ENCODE assay signal across 8 mouse cellular contexts in the genomic region with DNA sequence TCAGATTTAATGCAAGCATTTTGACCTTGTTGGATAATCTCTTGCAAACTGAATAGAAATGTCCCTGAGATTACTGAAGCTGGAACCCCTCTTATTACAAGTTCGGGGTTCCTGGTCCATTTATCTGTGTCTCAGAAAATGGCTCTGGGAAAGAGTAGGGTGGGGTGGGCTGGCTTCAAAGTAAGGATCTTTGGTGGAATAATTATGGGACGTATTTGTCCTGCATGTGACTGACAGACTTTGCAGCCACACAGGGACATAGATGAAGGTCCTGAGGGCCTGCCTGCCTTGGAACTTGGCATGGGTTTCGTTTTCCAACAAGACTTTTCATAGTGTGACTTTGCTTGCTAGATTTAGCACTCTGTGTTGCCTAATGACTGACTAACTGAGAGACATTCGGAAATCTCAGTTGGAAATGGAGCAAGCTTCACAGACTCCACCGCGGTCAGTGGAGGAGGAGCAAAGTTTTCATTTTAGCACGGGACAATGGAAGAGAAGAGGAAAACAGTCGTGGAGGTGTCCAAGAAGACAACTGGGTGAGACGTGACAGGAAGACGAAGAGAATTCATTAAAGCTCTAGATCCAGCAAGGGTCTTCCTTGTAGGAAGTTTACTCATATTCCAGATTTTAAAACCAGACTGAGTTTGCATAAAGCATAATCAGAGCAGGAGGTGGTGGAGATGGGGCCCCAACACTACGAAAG. TPM values are rescaled to one million over a fixed set of nuclear protein-coding genes. Genes with fewer than 3 reads are reported as not detected.
DNase-seq lines count a peak whose midpoint lies in the region; ATAC-seq and TF ChIP-seq lines count a peak whose summit lies in the region.
"Had no signal": no experiment of that assay in that cellular context is flagged by ENCODE, and none has a peak within 500 bp of the region (broad histone marks: within the 10 kb centered on the region; RNA-seq: fewer than 3 reads in every experiment).

No protein-coding gene starts in this region.

- H3K4me2 ChIP-seq in lung, embryonic 16.5 days (ENCODE audit: low read depth, low read length) = peak overlapping the region; percentile 84
- H3K4me2 ChIP-seq in forebrain, embryonic 15.5 days (replicated peaks) = peak overlapping the region; percentile 57
- peak overlapping the region; percentile 98 for H3K4me2 ChIP-seq in limb, embryonic 15.5 days
- peak overlapping the region; percentile 90 for H3K4me2 ChIP-seq in stomach, postnatal 0 days (replicated peaks; ENCODE audit: low read depth)

- peak overlapping the region; percentile 71 for H3K9ac ChIP-seq in lung, embryonic 16.5 days (ENCODE audit: low read length)
- peak overlapping the region; percentile 98 for H3K9ac ChIP-seq in forebrain, embryonic 15.5 days (replicated peaks)
- H3K9ac ChIP-seq in limb, embryonic 15.5 days = no peak overlapping the region
- H3K9ac ChIP-seq in stomach, postnatal 0 days (ENCODE audit: low read length) = no peak overlapping the region

- no peaks in the 10 kb centered on the region for H3K36me3 ChIP-seq in lung, embryonic 16.5 days (ENCODE audit: control insufficient read depth, insufficient read depth, low read length)
- no peaks in the 10 kb centered on the region for H3K36me3 ChIP-seq in forebrain, embryonic 15.5 days
- H3K36me3 ChIP-seq in limb, embryonic 15.5 days = no peaks in the 10 kb centered on the region
- H3K36me3 ChIP-seq in stomach, postnatal 0 days (ENCODE audit: control insufficient read depth, insufficient read depth, low read length) = no peaks in the 10 kb centered on the region

- 19% methylated on average over 11 of the region's 11 CpGs for WGBS in lung, embryonic 16.5 days
- WGBS in forebrain, embryonic 15.5 days = 14% methylated on average over 11 of the region's 11 CpGs
- 21% methylated on average over 11 of the region's 11 CpGs for WGBS in limb, embryonic 15.5 days
- 24% methylated on average over 11 of the region's 11 CpGs for WGBS in stomach, postnatal 0 days

- no peak for TF ChIP-seq CTCF in stomach, postnatal 0 days (IDR thresholded peaks at IDR 0.05; ENCODE audit: low read depth)

- peaks cover 3% of the 10 kb centered on the region; the same call in 1 of the 2 replicates for H3K4me1 ChIP-seq in lung, embryonic 16.5 days (replicated peaks; ENCODE audit: control insufficient read depth, insufficient read depth, low read length)
- H3K4me1 ChIP-seq in forebrain, embryonic 15.5 days = peaks cover 25% of the 10 kb centered on the region
- peaks cover 14% of the 10 kb centered on the region for H3K4me1 ChIP-seq in limb, embryonic 15.5 days
- 0 out of 2 replicates have a peak, but pooled peaks cover 4% of the 10 kb centered on the region for H3K4me1 ChIP-seq in stomach, postnatal 0 days (replicated peaks; ENCODE audit: control insufficient read depth, insufficient read depth)

- DNase-seq in lung, postnatal 10 days = no peak
- DNase-seq in stomach, postnatal 0 days (ENCODE audit: low spot score) = no peak
- no peak for DNase-seq in adipocyte (ENCODE audit: low spot score)
- no peak for DNase-seq in thymus, postnatal 14 days

- TF ChIP-seq EP300 in stomach, postnatal 0 days (optimal IDR thresholded peaks at IDR 0.05) = no peak

- H3K4me3 ChIP-seq in lung, embryonic 16.5 days (ENCODE audit: low read length) = peak overlapping the region; percentile 71
- peak overlapping the region; percentile 98 for H3K4me3 ChIP-seq in forebrain, embryonic 15.5 days
- H3K4me3 ChIP-seq in limb, embryonic 15.5 days = peak overlapping the region; percentile 66
- H3K4me3 ChIP-seq in stomach, postnatal 0 days (ENCODE audit: low read depth, low read length) = peak overlapping the region; percentile 57
- H3K4me3 ChIP-seq: erythroblast, embryonic 14.5 days had no signal

- peaks cover 30% of the 10 kb centered on the region for H3K27me3 ChIP-seq in lung, embryonic 16.5 days (ENCODE audit: control insufficient read depth, insufficient read depth, low read depth, low read length)
- H3K27me3 ChIP-seq in forebrain, embryonic 15.5 days = no peaks in the 10 kb centered on the region
- H3K27me3 ChIP-seq in limb, embryonic 15.5 days = peaks cover 47% of the 10 kb centered on the region
- H3K27me3 ChIP-seq in stomach, postnatal 0 days (ENCODE audit: control insufficient read depth, insufficient read depth, low read length) = no peaks in the 10 kb centered on the region; the same call in 1 of the 2 replicates

- no peak for ATAC-seq in lung, embryonic 16.5 days (ENCODE audit: low read depth)
- ATAC-seq in forebrain, embryonic 15.5 days (replicated peaks) = no peak
- ATAC-seq in limb, embryonic 15.5 days (ENCODE audit: insufficient number of reproducible peaks, low FRiP score, low TSS enrichment, low read depth) = no peak
- no peak for ATAC-seq in stomach, postnatal 0 days (ENCODE audit: low FRiP score, low TSS enrichment)

- peak overlapping the region; percentile 70; the same call in 1 of the 2 replicates for H3K27ac ChIP-seq in lung, embryonic 16.5 days (ENCODE audit: low read length)
- peak overlapping the region; percentile 100 for H3K27ac ChIP-seq in forebrain, embryonic 15.5 days (replicated peaks)
- no peak overlapping the region for H3K27ac ChIP-seq in limb, embryonic 15.5 days
- H3K27ac ChIP-seq in stomach, postnatal 0 days (replicated peaks) = no peak overlapping the region

- H3K9me3 ChIP-seq in lung, embryonic 16.5 days (ENCODE audit: control insufficient read depth, low read length) = no peaks in the 10 kb centered on the region
- H3K9me3 ChIP-seq in forebrain, embryonic 15.5 days = no peaks in the 10 kb centered on the region
- no peaks in the 10 kb centered on the region for H3K9me3 ChIP-seq in limb, embryonic 15.5 days
- no peaks in the 10 kb centered on the region for H3K9me3 ChIP-seq in stomach, postnatal 0 days (ENCODE audit: control insufficient read depth, low read length)

RNA-seq across cellular contexts. Expression of gene Ctnnd2, which starts 0.7 kb away (rescaled TPM):
- 17.2 and 17.9 TPM in 2 replicates for polyA plus RNA-seq in lung, embryonic 16.5 days (2015; fragmentation: Nextera tagmentation; extraction: Ambion mirVana)
- polyA plus RNA-seq in forebrain, embryonic 15.5 days (2015; fragmentation: Nextera tagmentation; extraction: Ambion mirVana) = 83.3 and 83.6 TPM in 2 replicates
- polyA plus RNA-seq in limb, embryonic 15.5 days (2015; fragmentation: Nextera tagmentation; extraction: Ambion mirVana) = 1.7 and 1.8 TPM in 2 replicates
- 0.53 and 1.5 TPM in 2 replicates for polyA plus RNA-seq in stomach, postnatal 0 days (2015; fragmentation: Nextera tagmentation; extraction: Ambion mirVana)
- polyA plus RNA-seq: erythroblast, embryonic 14.5 days had no signal

Comparison
In these comparisons a context has a peak if more than half of its experiments do, and no peak if none do; other contexts are left out.
1. H3K27ac ChIP-seq: peak in lung, embryonic 16.5 days (single experiment) and forebrain, embryonic 15.5 days (single experiment); none in limb, embryonic 15.5 days (single experiment) and stomach, postnatal 0 days (single experiment).
2. H3K9ac ChIP-seq: peak in lung, embryonic 16.5 days (single experiment) and forebrain, embryonic 15.5 days (single experiment); none in limb, embryonic 15.5 days (single experiment) and stomach, postnatal 0 days (single experiment).
3. Peak in every context shown above with its lines, with median percentiles within 50 percentile points of each other: H3K4me2 ChIP-seq and H3K4me3 ChIP-seq.